Mouse (Mus musculus) embryo, embryonic 11 days (tissue): ENCODE measurements at regions not wholly inside any gene's neighbourhood (a gene's known extent, or its start where the extent isn't known, plus 50 kb on each side); places are given as distances from the start of the nearest gene placed in this dataset.

Experiments
- DNase-seq: peaks from one replicate; pipeline ENCODE4 v3.0.0-alpha.2; 2015

- DNase-seq: no peak
Measured at GRCm38 (mm10) chrX:158920217-158920616, 289.9 kb upstream of the Rps6ka3 start.

- no peak for DNase-seq
Measured at GRCm38 (mm10) chrX:158921424-158921823, 288.7 kb upstream of the Rps6ka3 start.

- DNase-seq: peak; percentile 70
Measured at GRCm38 (mm10) chrX:158921838-158922450, 288.2 kb upstream of the Rps6ka3 start.

GRCm38 (mm10) chrX:158923081-158923561 is 287.0 kb upstream of the Rps6ka3 start:
- peak; percentile 39 for DNase-seq

- no peak for DNase-seq
Measured at GRCm38 (mm10) chrX:158923657-158924489, 286.2 kb upstream of the Rps6ka3 start.

- DNase-seq: peak; percentile 46
Measured at GRCm38 (mm10) chrX:158924490-158925398, 285.4 kb upstream of the Rps6ka3 start.

GRCm38 (mm10) chrX:158931864-158932263 is 278.2 kb upstream of the Rps6ka3 start:
- DNase-seq: no peak

GRCm38 (mm10) chrX:158947191-158947590 is 262.9 kb upstream of the Rps6ka3 start:
- no peak for DNase-seq

- DNase-seq: peak; percentile 12
Measured at GRCm38 (mm10) chrX:158971726-158972125, 238.4 kb upstream of the Rps6ka3 start.

GRCm38 (mm10) chrX:158976648-158977047 is 233.5 kb upstream of the Rps6ka3 start:
- no peak for DNase-seq

GRCm38 (mm10) chrX:158984721-158985120 is 225.4 kb upstream of the Rps6ka3 start:
- no peak for DNase-seq

- no peak for DNase-seq
Measured at GRCm38 (mm10) chrX:158987676-158988075, 222.4 kb upstream of the Rps6ka3 start.

GRCm38 (mm10) chrX:159018955-159019354 is 191.2 kb upstream of the Rps6ka3 start:
- no peak for DNase-seq

GRCm38 (mm10) chrX:159026311-159026710 is 183.8 kb upstream of the Rps6ka3 start:
- DNase-seq: no peak

- DNase-seq: no peak
Measured at GRCm38 (mm10) chrX:159031927-159032326, 178.2 kb upstream of the Rps6ka3 start.

- peak; percentile 49 for DNase-seq
Measured at GRCm38 (mm10) chrX:159043432-159043831, 166.7 kb upstream of the Rps6ka3 start.

GRCm38 (mm10) chrX:159047876-159048275 is 162.2 kb upstream of the Rps6ka3 start:
- peak; percentile 42 for DNase-seq

- DNase-seq: no peak
Measured at GRCm38 (mm10) chrX:159055689-159056461, 154.2 kb upstream of the Rps6ka3 start.

- no peak for DNase-seq
Measured at GRCm38 (mm10) chrX:159056462-159056805, 153.7 kb upstream of the Rps6ka3 start.

- DNase-seq: no peak
Measured at GRCm38 (mm10) chrX:159058931-159059330, 151.2 kb upstream of the Rps6ka3 start.

GRCm38 (mm10) chrX:159061322-159061721 is 148.8 kb upstream of the Rps6ka3 start:
- no peak for DNase-seq

- DNase-seq: no peak
Measured at GRCm38 (mm10) chrX:159066212-159066611, 143.9 kb upstream of the Rps6ka3 start.
